Mouse (Mus musculus) heart, embryonic 11.5 days (tissue): Measurements from ENCODE around the gene Ptcd2. TPM values are rescaled to one million over a fixed set of nuclear protein-coding genes. Genes with fewer than 3 reads are reported as not detected.

Experiments used
- polyA plus RNA-seq: library from polyadenylated mRNA; unstranded; fragments of >200 nt; fragmentation: Nextera tagmentation; extraction: Ambion mirVana; gene quantifications from 2 replicates; pipeline ENCODE4 v1.2.1, GENCODE M21; 2014

Gene Ptcd2
- polyA plus RNA-seq, 1 experiment from 2014 or later: 57.0 TPM

Other genes starting within 250 kb of the Ptcd2 start
- gene Zfp366, start 159.9 kb downstream of the Ptcd2 start, polyA plus RNA-seq: 0.11 and 0.25 TPM in 2 replicates
- 73.1 and 86.4 TPM in 2 replicates for gene Mrps27, start 81 bp upstream of the Ptcd2 start, polyA plus RNA-seq
- 128 and 193 TPM in 2 replicates for gene Map1b, start 171.8 kb upstream of the Ptcd2 start, polyA plus RNA-seq